Mouse (Mus musculus) thymus, adult 2 months (tissue): ENCODE data around the gene Fstl1.

ENCODE experiments used
- CTCF ChIP-seq: fragments of 200-500 bp; IDR thresholded peaks from 2 replicates; pipeline ENCODE4 v1.5.1; 2012; ENCODE audit warnings: mild to moderate bottlenecking, control low read depth, low read length, moderate library complexity, borderline replicate concordance; ENCODE audit not compliant: control insufficient read depth, poor library complexity, insufficient read depth; ENCODE audit errors: extremely low read depth
- POLR2A ChIP-seq: fragments of 200-500 bp; IDR thresholded peaks from 2 replicates; pipeline ENCODE4 v1.6.1; 2012; ENCODE audit warnings: mild to moderate bottlenecking, low read length, control low read depth, moderate library complexity; ENCODE audit not compliant: control insufficient read depth, poor library complexity, insufficient read depth; ENCODE audit errors: extremely low read depth

DNA sequence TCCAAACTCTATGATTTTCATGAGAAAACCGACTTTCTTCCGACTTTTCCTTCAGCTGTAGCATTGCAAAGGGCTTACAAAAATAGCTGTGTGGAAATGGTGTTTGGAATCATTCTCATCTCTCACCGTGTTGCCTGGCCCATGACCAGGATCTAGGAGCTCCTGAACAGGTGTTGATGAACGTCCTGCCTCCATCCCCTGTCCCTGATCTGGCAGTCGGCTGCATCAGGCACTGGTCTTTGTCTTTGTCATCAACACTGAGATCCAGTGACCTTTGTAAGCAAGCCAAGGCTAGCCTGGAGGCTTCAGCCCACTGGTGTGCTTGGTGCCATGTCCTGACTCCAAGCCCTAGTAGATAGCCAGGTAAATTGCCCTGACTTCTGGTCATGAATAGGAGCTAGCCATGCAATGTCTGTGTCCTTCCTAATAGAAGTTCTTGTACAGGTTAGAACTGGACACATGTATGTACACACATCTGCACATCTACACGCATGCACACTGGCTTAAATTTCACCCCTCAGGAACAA is 12.8 kb downstream of the Fstl1 start:
- TF ChIP-seq POLR2A = no peak
- no peak for TF ChIP-seq CTCF
